Mouse (Mus musculus) C2C12 (cell line): Measurements from ENCODE around the gene Dnaaf1.

Experiments used
- CTCF ChIP-seq: IDR thresholded peaks from one replicate; pipeline ENCODE4 v1.5.1; 2011; ENCODE audit not compliant: control insufficient read depth, insufficient read depth, insufficient read length
- USF1 ChIP-seq: IDR thresholded peaks from one replicate; pipeline ENCODE4 v1.6.1; 2011; ENCODE audit warnings: low read depth, mild to moderate bottlenecking, control low read depth, moderate library complexity

DNA sequence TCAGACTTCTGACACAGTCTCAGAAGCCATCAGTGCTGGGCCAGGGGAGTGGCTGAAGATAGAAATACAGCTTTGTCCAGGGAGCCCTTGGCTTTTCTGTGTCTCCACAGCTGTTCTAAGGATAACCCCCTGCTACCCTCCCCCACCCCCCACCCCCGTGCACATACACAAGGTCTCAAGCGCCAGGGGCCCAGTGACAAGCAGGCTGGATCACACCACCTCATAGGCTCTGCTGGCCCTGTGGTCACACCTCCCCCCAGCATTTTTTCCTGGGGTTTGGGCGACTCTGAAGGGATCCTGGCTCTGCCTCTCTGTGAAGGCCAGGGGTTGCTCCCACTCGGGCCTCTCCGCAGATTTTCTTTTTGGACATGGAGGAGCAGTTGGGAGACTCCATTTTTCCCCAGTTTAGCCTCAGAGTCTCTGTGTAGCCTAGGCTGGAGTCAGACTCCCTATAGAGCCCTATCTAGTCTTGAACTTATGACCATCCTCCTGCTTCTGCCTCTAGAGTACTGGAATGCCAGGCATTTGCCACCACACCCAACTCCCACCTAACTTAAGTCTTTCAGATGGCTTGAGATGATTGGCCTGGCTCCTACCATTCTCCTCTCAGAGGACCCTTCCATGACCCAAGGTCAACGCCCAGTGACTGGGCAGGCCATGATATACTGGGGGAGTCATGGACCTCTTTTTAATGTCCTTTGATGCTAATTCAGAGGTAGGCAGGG, 45.2 kb downstream of the Dnaaf1 start:
- TF ChIP-seq CTCF: no peak
- TF ChIP-seq USF1: no peak
